Mouse (Mus musculus) olfactory bulb, adult 2 months (tissue): ENCODE data around the gene Fam208b.
A peak's percentile ranks its signal among the peaks of the same experiment; 100 is the strongest.

ENCODE experiments used
- CTCF ChIP-seq: fragments of 200-500 bp; IDR thresholded peaks from 2 replicates; pipeline ENCODE4 v1.5.1; 2012; ENCODE audit warnings: low read depth, mild to moderate bottlenecking, low read length, moderate library complexity; ENCODE audit not compliant: insufficient read depth
- POLR2A ChIP-seq: fragments of 200-500 bp; IDR thresholded peaks from 2 replicates; pipeline ENCODE4 v1.6.1; 2012; ENCODE audit warnings: mild to moderate bottlenecking, low read depth, low read length, moderate library complexity; ENCODE audit not compliant: insufficient read depth

- TF ChIP-seq CTCF (no peak), POLR2A (peak; percentile 21; the same call in 1 of the 2 replicates)
Observed at GRCm38 (mm10) chr13:3538223-3538968, 72.5 kb downstream of the Fam208b start.
